Mouse (Mus musculus) left cerebral cortex, postnatal 4 days (tissue): ENCODE results near the gene Iqcn. TPM values are rescaled to one million over a fixed set of nuclear protein-coding genes. Genes with fewer than 3 reads are reported as not detected.

Experiments used
- DNase-seq: peaks from one replicate; pipeline ENCODE4 v3.0.0-alpha.2; 2022
- intact Hi-C: fragments of 180-260 bp; cut with DNase I; formaldehyde crosslinking; loops from one replicate; pipeline ENCODE4 v1.15.1; 2025
- total RNA-seq, 2 experiments: library from RNA; stranded (reverse); gene quantifications; 2 replicates each; pipeline ENCODE4 v1.2.3; 2021

Gene Iqcn
- total RNA-seq, 2 experiments from 2014 or later, result 0.40 to 0.50 TPM

- intact Hi-C loops, result no loop called here
- DNase-seq, result no peak
These were observed 4.0 kb upstream of the Iqcn start for GRCm38 (mm10) chr8:70699116-70699833.

GRCm38 (mm10) chr8:70699834-70700554 lies 3.3 kb upstream of the Iqcn start:
- peak; percentile 91 for DNase-seq
- intact Hi-C loops, result no loop called here

GRCm38 (mm10) chr8:70700555-70700922 lies 2.7 kb upstream of the Iqcn start:
- DNase-seq, result peak; percentile 92
- intact Hi-C loops, result no loop called here

GRCm38 (mm10) chr8:70701048-70701981 lies 1.9 kb upstream of the Iqcn start:
- DNase-seq, result no peak

GRCm38 (mm10) chr8:70701982-70702841 lies 1.0 kb upstream of the Iqcn start:
- intact Hi-C loops, result no loop called here
- DNase-seq, result no peak

More at GRCm38 (mm10) chr8:70701048-70701981, 1.9 kb upstream of the Iqcn start:
- intact Hi-C loops, result no loop called here

- intact Hi-C loops, result no loop called here
- peak; percentile 50 for DNase-seq
These were observed 445 bp upstream of the Iqcn start for GRCm38 (mm10) chr8:70702842-70703182.

GRCm38 (mm10) chr8:70708281-70708680 lies 5.0 kb downstream of the Iqcn start:
- no peak for DNase-seq
- intact Hi-C loops, result no loop called here

- DNase-seq, result no peak
- intact Hi-C loops, result no loop called here
These were observed 6.5 kb downstream of the Iqcn start for GRCm38 (mm10) chr8:70709794-70710193.

- DNase-seq, result peak; percentile 72
- intact Hi-C loops, result no loop called here
These were observed 7.0 kb downstream of the Iqcn start for GRCm38 (mm10) chr8:70710296-70710695.

- DNase-seq, result no peak
- intact Hi-C loops, result no loop called here
These were observed 7.8 kb downstream of the Iqcn start for GRCm38 (mm10) chr8:70711041-70711440.

- intact Hi-C loops, result no loop called here
- no peak for DNase-seq
These were observed 10.7 kb downstream of the Iqcn start for GRCm38 (mm10) chr8:70713991-70714390.

- DNase-seq, result no peak
- intact Hi-C loops, result no loop called here
These were observed 11.8 kb downstream of the Iqcn start for GRCm38 (mm10) chr8:70715086-70715485.

- no peak for DNase-seq
- intact Hi-C loops, result no loop called here
These were observed 13.5 kb downstream of the Iqcn start for GRCm38 (mm10) chr8:70716521-70717400.

GRCm38 (mm10) chr8:70718297-70718696 lies 15.0 kb downstream of the Iqcn start, which contains the start of gene Gm3336:
TSS of gene Gm3336 (plus strand) at chr8:70718543.
- intact Hi-C loops, result no loop called here
- peak; percentile 56 for DNase-seq

GRCm38 (mm10) chr8:70719796-70720270 lies 16.6 kb downstream of the Iqcn start:
- DNase-seq, result no peak
- intact Hi-C loops, result loop anchor here (2.0 to 5.0 kb wide), 2 partner anchors 33 to 122 kb away; no protein-coding TSS in a partner anchor

GRCm38 (mm10) chr8:70720739-70721138 lies 17.5 kb downstream of the Iqcn start:
- intact Hi-C loops, result loop anchor here (2.0 to 5.0 kb wide), 2 partner anchors 32 to 122 kb away; no protein-coding TSS in a partner anchor
- peak; percentile 74 for DNase-seq

- intact Hi-C loops, result loop anchor here (2.0 to 5.0 kb wide), 2 partner anchors 31 to 121 kb away; no protein-coding TSS in a partner anchor
- DNase-seq, result no peak
These were observed 18.3 kb downstream of the Iqcn start for GRCm38 (mm10) chr8:70721601-70722000.

GRCm38 (mm10) chr8:70723486-70724210 lies 20.4 kb downstream of the Iqcn start, which contains the start of gene Pde4c:
TSS of gene Pde4c (plus strand) at chr8:70723720.
- DNase-seq, result no peak
- intact Hi-C loops, result loop anchor here (5.0 kb wide), 1 partner anchor 119 kb away; no protein-coding TSS in a partner anchor
